Mouse (Mus musculus) kidney, postnatal 4 days (tissue): ENCODE measurements at regions not wholly inside any gene's neighbourhood (a gene's known extent, or its start where the extent isn't known, plus 50 kb on each side); places are given as distances from the start of the nearest gene placed in this dataset.

Experiments
- DNase-seq, 2 experiments: peaks; one replicate each; pipeline ENCODE4 v3.0.0; 2021; ENCODE audit warnings: mixed read lengths in 2 of 2

DNA sequence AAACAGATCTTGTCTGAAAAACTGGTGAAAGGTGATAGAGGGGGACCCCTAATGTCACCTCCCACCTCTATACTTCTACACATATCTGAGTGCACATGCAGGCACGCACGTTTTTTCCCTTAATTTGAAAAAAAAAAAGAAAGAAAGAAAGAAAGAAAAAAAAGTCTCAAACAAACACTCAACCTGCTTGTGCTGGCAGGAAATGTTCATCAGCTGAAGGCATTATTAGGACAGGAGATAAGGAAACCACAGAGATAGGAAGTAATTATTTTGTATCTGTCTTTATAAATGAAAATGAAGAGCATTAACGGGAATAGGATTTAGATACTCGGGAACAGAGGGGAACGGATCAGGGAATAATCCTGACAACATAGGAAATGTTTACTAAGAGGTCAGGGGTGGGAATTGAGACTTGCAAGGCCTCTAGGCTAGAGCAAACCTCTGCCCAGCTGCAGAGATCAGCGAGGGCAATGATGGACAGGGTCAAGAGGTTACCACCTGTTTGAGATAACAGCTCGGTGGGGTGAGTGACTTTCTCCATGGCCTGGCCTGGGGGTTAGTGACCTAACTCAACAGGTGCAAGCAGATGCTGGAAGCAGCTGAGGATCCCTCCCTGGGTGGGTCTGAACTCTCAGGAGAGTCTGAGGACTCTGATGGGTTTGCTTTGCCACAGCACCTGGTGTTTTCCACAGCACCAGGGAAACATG, 129.7 kb upstream of the Cadm1 start:
- DNase-seq: no peak

- DNase-seq: no peak
These were observed 128.5 kb upstream of the Cadm1 start for GRCm38 (mm10) chr9:47401511-47401910.

- no peak for DNase-seq
These were observed 126.7 kb upstream of the Cadm1 start for GRCm38 (mm10) chr9:47403317-47403716.

- DNase-seq: no peak
These were observed 125.2 kb upstream of the Cadm1 start for GRCm38 (mm10) chr9:47404821-47405220.

- no peak for DNase-seq
These were observed 124.4 kb upstream of the Cadm1 start for GRCm38 (mm10) chr9:47405547-47405946.

DNA sequence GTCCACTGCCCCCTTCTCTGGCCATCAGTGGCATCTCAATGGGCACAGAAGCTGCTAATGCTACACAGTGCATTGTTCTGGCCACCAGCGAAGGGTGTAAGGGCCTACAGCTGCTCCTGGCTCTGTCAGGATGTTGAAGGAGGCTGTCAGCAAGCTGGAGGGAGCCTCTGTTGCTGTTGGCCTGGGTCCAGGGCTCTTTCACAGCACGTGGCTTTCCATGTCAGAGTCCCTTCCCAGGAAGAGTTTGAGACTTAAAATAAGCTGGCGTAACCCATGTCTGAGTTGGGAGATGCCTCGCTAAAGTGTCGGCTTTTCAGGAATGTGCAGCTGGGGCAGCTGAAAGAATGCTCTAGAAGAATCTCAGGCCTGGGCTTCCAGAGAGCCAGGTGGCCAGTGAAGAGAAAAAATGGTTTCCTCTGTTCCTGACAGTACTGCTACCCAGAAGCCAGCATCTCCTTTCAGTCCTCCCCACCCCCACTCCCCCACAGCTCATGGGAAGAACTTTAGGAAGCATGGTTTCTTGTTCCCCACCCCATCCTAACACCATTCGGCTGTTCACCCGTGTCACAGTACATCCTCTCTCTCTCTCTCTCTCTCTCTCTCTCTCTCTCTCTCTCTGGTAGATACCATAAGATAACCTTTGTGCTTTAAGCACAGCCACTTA, 122.8 kb upstream of the Cadm1 start:
- peak; percentile 88 to 92 for DNase-seq

DNA sequence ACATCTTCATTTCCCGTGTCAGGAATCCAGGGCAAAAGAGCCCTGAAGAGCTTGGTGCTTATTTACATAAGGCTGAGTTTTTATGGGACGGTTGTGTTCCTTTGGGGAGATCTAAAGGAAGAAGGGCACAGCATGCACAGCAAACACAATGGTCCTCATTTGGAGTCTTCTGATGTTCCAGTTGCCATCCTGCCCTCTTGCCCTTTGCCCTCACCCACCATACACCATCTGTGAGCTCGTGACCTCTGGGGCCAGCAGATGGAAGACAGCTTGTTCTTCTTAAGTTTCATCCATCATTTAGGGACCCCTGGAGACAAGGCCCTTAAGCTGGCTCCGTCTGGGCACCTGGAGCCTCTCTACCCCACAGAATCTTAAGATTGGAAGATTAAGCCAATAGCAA, 121.9 kb upstream of the Cadm1 start:
- no peak for DNase-seq

DNA sequence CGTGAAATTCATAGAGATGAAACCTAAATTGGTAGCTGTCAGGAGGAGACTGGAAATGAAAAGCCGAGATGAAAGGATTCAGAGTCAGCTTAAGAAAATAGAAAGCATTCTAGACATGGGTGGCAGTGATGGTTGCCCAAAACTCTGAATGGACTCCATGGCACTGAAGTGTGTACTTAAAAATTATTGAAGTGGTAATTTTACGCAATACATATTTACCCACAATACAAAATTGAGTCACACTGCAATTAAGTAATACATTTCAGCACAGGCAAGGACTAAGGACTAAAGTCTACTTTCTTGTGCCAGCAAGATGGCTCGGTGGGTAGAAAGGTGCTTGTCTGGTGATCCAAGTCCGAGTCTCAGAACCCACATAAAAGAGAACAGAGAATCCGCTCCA, 120.4 kb upstream of the Cadm1 start:
- no peak for DNase-seq

GRCm38 (mm10) chr9:47412786-47413185, 117.2 kb upstream of the Cadm1 start:
- DNase-seq: no peak

- DNase-seq: no peak
These were observed 115.5 kb upstream of the Cadm1 start for GRCm38 (mm10) chr9:47414350-47414988.

DNA sequence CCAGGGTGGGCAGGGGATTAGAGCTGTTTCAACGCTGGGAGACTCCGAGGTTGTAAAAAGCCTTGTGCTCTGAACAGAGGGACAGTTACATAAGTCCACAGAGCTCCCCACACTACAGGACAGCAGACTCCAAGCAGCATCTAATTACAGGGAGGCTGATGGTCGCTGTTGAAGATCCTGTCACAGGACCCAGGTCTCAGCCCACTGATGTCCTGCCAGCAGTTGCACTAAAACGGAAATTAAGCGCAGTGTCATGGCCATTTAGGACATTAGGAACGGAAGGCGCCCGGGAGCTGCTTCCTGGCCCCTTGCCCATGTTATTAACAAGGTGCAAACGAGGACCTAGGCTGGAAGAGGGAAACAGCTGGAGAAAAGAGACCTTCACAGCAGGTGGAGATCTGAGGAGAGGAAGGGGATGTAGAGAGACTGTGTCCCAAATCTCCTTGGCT, 107.8 kb upstream of the Cadm1 start:
- peak; percentile 56 to 74 for DNase-seq

GRCm38 (mm10) chr9:47422741-47423461, 107.1 kb upstream of the Cadm1 start:
- peak; percentile 69 to 77 for DNase-seq

GRCm38 (mm10) chr9:47423462-47423832, 106.5 kb upstream of the Cadm1 start:
- no peak for DNase-seq

DNA sequence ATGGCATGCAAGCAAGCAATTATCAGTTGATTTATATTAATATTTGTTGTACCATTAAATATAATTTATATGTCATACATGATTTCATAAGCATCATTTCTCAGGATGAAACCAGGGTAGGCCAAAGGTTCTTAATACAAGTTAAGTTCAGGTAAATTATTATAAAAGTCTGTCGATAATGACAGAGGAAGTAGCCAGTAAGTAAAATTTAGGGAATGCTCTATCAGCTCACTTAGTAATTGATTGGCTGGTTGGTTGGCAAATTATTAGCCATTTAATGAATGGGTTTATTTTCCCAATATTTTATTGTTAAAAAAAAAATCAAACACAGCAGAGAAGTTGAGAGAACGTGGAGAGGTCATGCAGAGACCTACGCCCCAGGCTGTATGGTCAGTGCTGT, 105.8 kb upstream of the Cadm1 start:
- no peak for DNase-seq

DNA sequence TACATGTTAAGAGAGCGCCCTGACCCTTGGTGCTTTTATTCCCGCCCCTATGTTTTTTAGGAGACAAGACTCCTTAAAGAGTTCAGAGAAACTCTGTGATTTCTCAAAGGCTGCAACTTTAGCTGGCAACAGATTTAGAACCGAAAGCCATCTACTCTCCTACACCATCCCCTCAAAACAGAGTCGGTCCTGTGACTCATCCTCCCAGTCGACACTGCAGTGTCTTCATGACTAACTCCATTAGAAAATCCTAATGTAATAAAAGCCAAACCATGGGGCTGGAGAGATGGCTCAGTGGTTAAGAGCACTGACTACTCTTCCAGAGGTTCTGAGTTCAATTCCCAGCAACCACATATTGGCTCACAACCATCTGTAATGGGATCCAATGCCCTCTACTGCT, 103.3 kb upstream of the Cadm1 start:
- no peak for DNase-seq

- DNase-seq: no peak
These were observed 101.1 kb upstream of the Cadm1 start for GRCm38 (mm10) chr9:47428710-47429341.

GRCm38 (mm10) chr9:47429691-47430090, 100.3 kb upstream of the Cadm1 start:
- DNase-seq: no peak

- DNase-seq: no peak
These were observed 97.3 kb upstream of the Cadm1 start for GRCm38 (mm10) chr9:47432715-47433114.

- no peak for DNase-seq
These were observed 96.8 kb upstream of the Cadm1 start for GRCm38 (mm10) chr9:47433185-47433584.

GRCm38 (mm10) chr9:47434091-47434490, 95.9 kb upstream of the Cadm1 start:
- no peak for DNase-seq

- no peak for DNase-seq
These were observed 91.0 kb upstream of the Cadm1 start for GRCm38 (mm10) chr9:47438976-47439375.

- peak; percentile 31 to 44 for DNase-seq
These were observed 90.5 kb upstream of the Cadm1 start for GRCm38 (mm10) chr9:47439506-47439905.

GRCm38 (mm10) chr9:47440128-47440527, 89.8 kb upstream of the Cadm1 start:
- DNase-seq: no peak
